Mouse (Mus musculus): ENCODE measurements around the gene Vmn1r73. TPM values are rescaled to one million over a fixed set of nuclear protein-coding genes. Genes with fewer than 3 reads are reported as not detected.

Vmn1r73 gene
- total RNA-seq (2021), result not detected
- long read RNA-seq, experiment 1, result 0 reads
- long read RNA-seq, experiment 2, result 0 reads

DNA sequence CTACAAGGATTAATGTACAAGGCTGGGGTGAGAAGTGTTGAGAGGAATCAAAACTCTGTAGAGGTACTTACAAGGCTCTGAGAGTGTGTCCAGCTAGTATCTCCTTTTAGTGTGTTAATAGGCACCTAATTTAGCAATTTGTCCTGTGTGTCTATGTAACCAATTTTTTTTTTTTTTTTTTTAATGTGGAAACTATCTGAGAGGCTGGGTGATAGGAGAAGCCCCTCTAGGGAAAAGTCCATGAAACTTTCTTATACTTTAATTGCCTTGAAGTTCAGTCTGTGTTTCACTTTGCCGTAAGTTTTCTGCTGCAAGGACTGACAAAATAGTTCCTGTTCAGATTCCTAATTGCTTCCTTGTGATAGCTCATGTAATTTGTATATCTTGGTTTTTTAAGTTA is at the start of gene Vmn1r73:
Gene Vmn1r73 (plus strand): TSS at position 301 of the 400 bp plus-strand sequence.
- no peak for DNase-seq

Other genes with a start within 250 kb of the Vmn1r73 start
- gene Zscan4-ps2, start 216.0 kb upstream of the Vmn1r73 start, total RNA-seq (2021), result not detected
- gene Zscan4-ps3, start 121.0 kb upstream of the Vmn1r73 start, total RNA-seq (2021), result not detected
- gene Vmn1r72, start 50.1 kb upstream of the Vmn1r73 start, total RNA-seq (2021), result not detected
- gene Vmn1r74, start 103.7 kb downstream of the Vmn1r73 start, total RNA-seq (2021), result not detected
- gene Vmn1r75, start 144.4 kb downstream of the Vmn1r73 start, total RNA-seq (2021), result not detected
- not detected for gene Vmn1r76, start 207.9 kb downstream of the Vmn1r73 start, total RNA-seq (2021)

Data from adrenal gland, postnatal 10 days (tissue).